Mouse (Mus musculus): Measurements from ENCODE around the gene Olfr617. TPM values are rescaled to one million over a fixed set of nuclear protein-coding genes. Genes with fewer than 3 reads are reported as not detected.
"Not testable (repeated sequence)": the region's sequence is repeated elsewhere in the genome, so short reads cannot be mapped to it uniquely, and the experiment has no call there.

Gene Olfr617
- not detected in 2 replicates for polyA plus RNA-seq (2014; fragmentation: Nextera tagmentation; extraction: Ambion mirVana)

GRCm38 (mm10) chr7:103572761-103573160 lies at the start of gene Olfr617:
Gene Olfr617 (plus strand): TSS chr7:103573061.
- DNase-seq (ENCODE audit: low spot score) (no peak), ATAC-seq (ENCODE audit: low read depth) (no peak)
- 81% methylated on average over 1 of the region's 1 CpGs for WGBS
- H3K4me1 ChIP-seq (ENCODE audit: control insufficient read depth, insufficient read depth, low read length) = no peaks in the 10 kb centered on the region
- no peaks in the 10 kb centered on the region for H3K27me3 ChIP-seq (replicated peaks; ENCODE audit: control insufficient read depth, insufficient read depth, low read length)
- H3K9ac ChIP-seq (ENCODE audit: low read depth, low read length) = no peak within 1 kb of the TSS
- no peak within 1 kb of the TSS for H3K4me2 ChIP-seq (ENCODE audit: low read depth, low read length)
- no peak within 1 kb of the TSS for H3K27ac ChIP-seq (replicated peaks; ENCODE audit: low read depth, low read length)
- no peak within 1 kb of the TSS for H3K4me3 ChIP-seq (ENCODE audit: low read depth, low read length)
- no peaks in the 10 kb centered on the region for H3K36me3 ChIP-seq (ENCODE audit: control insufficient read depth, insufficient read depth, low read length)
- no peaks in the 10 kb centered on the region for H3K9me3 ChIP-seq (ENCODE audit: control insufficient read depth, low read length)

- H3K27ac ChIP-seq (replicated peaks; ENCODE audit: low read depth, low read length); H3K9me3 ChIP-seq (ENCODE audit: control insufficient read depth, low read length); ATAC-seq (ENCODE audit: low read depth); H3K4me1 ChIP-seq (ENCODE audit: control insufficient read depth, insufficient read depth, low read length); H3K4me2 ChIP-seq (ENCODE audit: low read depth, low read length); H3K36me3 ChIP-seq (ENCODE audit: control insufficient read depth, insufficient read depth, low read length); DNase-seq (ENCODE audit: low spot score); H3K9ac ChIP-seq (ENCODE audit: low read depth, low read length); H3K27me3 ChIP-seq (replicated peaks; ENCODE audit: control insufficient read depth, insufficient read depth, low read length); H3K4me3 ChIP-seq (ENCODE audit: low read depth, low read length): not testable (repeated sequence)
- WGBS = 70% methylated on average over 2 of the region's 2 CpGs
Measured at GRCm38 (mm10) chr7:103542617-103543016, 30.2 kb upstream of the Olfr617 start, which contains the start of gene Olfr612. Gene Olfr612 (minus strand): TSS chr7:103542717.

- H3K27me3 ChIP-seq (replicated peaks; ENCODE audit: control insufficient read depth, insufficient read depth, low read length) = no peaks in the 10 kb centered on the region
Measured at GRCm38 (mm10) chr7:103547774-103548173, 25.1 kb upstream of the Olfr617 start, which contains the start of gene Olfr613. Gene Olfr613 (plus strand): TSS chr7:103548074.

GRCm38 (mm10) chr7:103555779-103556178 lies 17.1 kb upstream of the Olfr617 start, which contains the start of gene Olfr615:
Gene Olfr615 (plus strand): TSS chr7:103556079.
- no peak within 1 kb of the TSS for H3K27ac ChIP-seq (replicated peaks; ENCODE audit: low read depth, low read length)
- no peak for ATAC-seq (ENCODE audit: low read depth)
- H3K9me3 ChIP-seq (ENCODE audit: control insufficient read depth, low read length) = no peaks in the 10 kb centered on the region
- no peaks in the 10 kb centered on the region for H3K4me1 ChIP-seq (ENCODE audit: control insufficient read depth, insufficient read depth, low read length)
- 76% methylated on average over 2 of the region's 2 CpGs for WGBS
- no peak within 1 kb of the TSS for H3K4me3 ChIP-seq (ENCODE audit: low read depth, low read length)
- no peak within 1 kb of the TSS for H3K9ac ChIP-seq (ENCODE audit: low read depth, low read length)
- DNase-seq (ENCODE audit: low spot score) = no peak
- H3K27me3 ChIP-seq (replicated peaks; ENCODE audit: control insufficient read depth, insufficient read depth, low read length) = no peaks in the 10 kb centered on the region
- no peak within 1 kb of the TSS for H3K4me2 ChIP-seq (ENCODE audit: low read depth, low read length)
- H3K36me3 ChIP-seq (ENCODE audit: control insufficient read depth, insufficient read depth, low read length) = no peaks in the 10 kb centered on the region

More at GRCm38 (mm10) chr7:103547774-103548173, 25.1 kb upstream of the Olfr617 start, which contains the start of gene Olfr613:
- Histone ChIP-seq H3K9ac (ENCODE audit: low read depth, low read length) (no peak within 1 kb of the TSS), H3K4me1 (ENCODE audit: control insufficient read depth, insufficient read depth, low read length) (no peaks in the 10 kb centered on the region), H3K4me2 (ENCODE audit: low read depth, low read length) (no peak within 1 kb of the TSS), H3K4me3 (ENCODE audit: low read depth, low read length) (no peak within 1 kb of the TSS), H3K27ac (replicated peaks; ENCODE audit: low read depth, low read length) (no peak within 1 kb of the TSS), H3K36me3 (ENCODE audit: control insufficient read depth, insufficient read depth, low read length) (no peaks in the 10 kb centered on the region), H3K9me3 (ENCODE audit: control insufficient read depth, low read length) (no peaks in the 10 kb centered on the region)
- no peak for ATAC-seq (ENCODE audit: low read depth)
- WGBS = 68% methylated on average over 2 of the region's 2 CpGs
- DNase-seq (ENCODE audit: low spot score) = no peak

GRCm38 (mm10) chr7:103569043-103569442 lies 3.8 kb upstream of the Olfr617 start, which contains the start of gene Olfr616:
Gene Olfr616 (minus strand): TSS chr7:103569143.
- Histone ChIP-seq H3K27ac (replicated peaks; ENCODE audit: low read depth, low read length) (no peak within 1 kb of the TSS), H3K36me3 (ENCODE audit: control insufficient read depth, insufficient read depth, low read length) (no peaks in the 10 kb centered on the region), H3K9me3 (ENCODE audit: control insufficient read depth, low read length) (no peaks in the 10 kb centered on the region), H3K4me1 (ENCODE audit: control insufficient read depth, insufficient read depth, low read length) (no peaks in the 10 kb centered on the region), H3K4me2 (ENCODE audit: low read depth, low read length) (no peak within 1 kb of the TSS), H3K9ac (ENCODE audit: low read depth, low read length) (no peak within 1 kb of the TSS), H3K27me3 (replicated peaks; ENCODE audit: control insufficient read depth, insufficient read depth, low read length) (no peaks in the 10 kb centered on the region), H3K4me3 (ENCODE audit: low read depth, low read length) (no peak within 1 kb of the TSS)
- ATAC-seq (ENCODE audit: low read depth) = no peak
- DNase-seq (ENCODE audit: low spot score) = no peak
- 77% methylated on average over 3 of the region's 3 CpGs for WGBS

- Histone ChIP-seq H3K36me3 (ENCODE audit: control insufficient read depth, insufficient read depth, low read length) (no peaks in the 10 kb centered on the region), H3K27ac (replicated peaks; ENCODE audit: low read depth, low read length) (no peak within 1 kb of the TSS), H3K4me3 (ENCODE audit: low read depth, low read length) (no peak within 1 kb of the TSS), H3K9me3 (ENCODE audit: control insufficient read depth, low read length) (no peaks in the 10 kb centered on the region), H3K27me3 (replicated peaks; ENCODE audit: control insufficient read depth, insufficient read depth, low read length) (no peaks in the 10 kb centered on the region), H3K9ac (ENCODE audit: low read depth, low read length) (no peak within 1 kb of the TSS), H3K4me1 (ENCODE audit: control insufficient read depth, insufficient read depth, low read length) (no peaks in the 10 kb centered on the region), H3K4me2 (ENCODE audit: low read depth, low read length) (no peak within 1 kb of the TSS)
- WGBS = 53% methylated on average over 2 of the region's 2 CpGs
- DNase-seq (ENCODE audit: low spot score) (no peak), ATAC-seq (ENCODE audit: low read depth) (no peak)
Measured at GRCm38 (mm10) chr7:103589803-103590202, 16.9 kb downstream of the Olfr617 start, which contains the start of gene Olfr618. Gene Olfr618 (plus strand): TSS chr7:103590103.

GRCm38 (mm10) chr7:103600275-103600674 lies 27.4 kb downstream of the Olfr617 start, which contains the start of gene Olfr619:
Gene Olfr619 (plus strand): TSS chr7:103600575.
- H3K4me1 ChIP-seq (ENCODE audit: control insufficient read depth, insufficient read depth, low read length) = no peaks in the 10 kb centered on the region
- H3K36me3 ChIP-seq (ENCODE audit: control insufficient read depth, insufficient read depth, low read length) = no peaks in the 10 kb centered on the region
- ATAC-seq (ENCODE audit: low read depth) (no peak), DNase-seq (ENCODE audit: low spot score) (no peak)
- no peak within 1 kb of the TSS for H3K4me3 ChIP-seq (ENCODE audit: low read depth, low read length)
- no peak within 1 kb of the TSS for H3K9ac ChIP-seq (ENCODE audit: low read depth, low read length)
- no peaks in the 10 kb centered on the region for H3K9me3 ChIP-seq (ENCODE audit: control insufficient read depth, low read length)
- no peak within 1 kb of the TSS for H3K27ac ChIP-seq (replicated peaks; ENCODE audit: low read depth, low read length)
- H3K4me2 ChIP-seq (ENCODE audit: low read depth, low read length) = no peak within 1 kb of the TSS
- no peaks in the 10 kb centered on the region for H3K27me3 ChIP-seq (replicated peaks; ENCODE audit: control insufficient read depth, insufficient read depth, low read length)

- Histone ChIP-seq H3K4me2 (ENCODE audit: low read depth, low read length) (no peak overlapping the region), H3K9me3 (ENCODE audit: control insufficient read depth, low read length) (no peaks in the 10 kb centered on the region), H3K27me3 (replicated peaks; ENCODE audit: control insufficient read depth, insufficient read depth, low read length) (no peaks in the 10 kb centered on the region), H3K9ac (ENCODE audit: low read depth, low read length) (no peak overlapping the region), H3K27ac (replicated peaks; ENCODE audit: low read depth, low read length) (no peak overlapping the region), H3K4me1 (ENCODE audit: control insufficient read depth, insufficient read depth, low read length) (no peaks in the 10 kb centered on the region), H3K36me3 (ENCODE audit: control insufficient read depth, insufficient read depth, low read length) (no peaks in the 10 kb centered on the region), H3K4me3 (ENCODE audit: low read depth, low read length) (no peak overlapping the region)
- no peak for ATAC-seq (ENCODE audit: low read depth)
- 82% methylated on average over 2 of the region's 2 CpGs for WGBS
- no peak for DNase-seq (ENCODE audit: low spot score)
Measured at GRCm38 (mm10) chr7:103607425-103607824, 34.6 kb downstream of the Olfr617 start.

GRCm38 (mm10) chr7:103612434-103612833 lies 39.6 kb downstream of the Olfr617 start, which contains the start of gene Olfr620:
Gene Olfr620 (minus strand): TSS chr7:103612534.
- H3K4me3 ChIP-seq (ENCODE audit: low read depth, low read length) = no peak within 1 kb of the TSS
- no peak within 1 kb of the TSS for H3K4me2 ChIP-seq (ENCODE audit: low read depth, low read length)
- H3K9me3 ChIP-seq (ENCODE audit: control insufficient read depth, low read length) = no peaks in the 10 kb centered on the region
- H3K27me3 ChIP-seq (replicated peaks; ENCODE audit: control insufficient read depth, insufficient read depth, low read length) = no peaks in the 10 kb centered on the region
- H3K36me3 ChIP-seq (ENCODE audit: control insufficient read depth, insufficient read depth, low read length) = no peaks in the 10 kb centered on the region
- ATAC-seq (ENCODE audit: low read depth) (no peak), DNase-seq (ENCODE audit: low spot score) (no peak)
- 71% methylated on average over 2 of the region's 2 CpGs for WGBS
- H3K27ac ChIP-seq (replicated peaks; ENCODE audit: low read depth, low read length) = no peak within 1 kb of the TSS
- H3K4me1 ChIP-seq (ENCODE audit: control insufficient read depth, insufficient read depth, low read length) = no peaks in the 10 kb centered on the region
- H3K9ac ChIP-seq (ENCODE audit: low read depth, low read length) = no peak within 1 kb of the TSS

All from embryonic facial prominence, embryonic 14.5 days (tissue).